Mouse (Mus musculus) intestine, embryonic 16.5 days (tissue): ENCODE data around the gene Slc29a3. TPM values are rescaled to one million over a fixed set of nuclear protein-coding genes. Genes with fewer than 3 reads are reported as not detected.

ENCODE experiments used
- ATAC-seq: fragments of 200-750 bp; cut with Nextera tagmentation; 2 replicates; pipeline ENCODE4 v1.8.0; 2017; ENCODE audit warnings: moderate TSS enrichment, moderate library complexity
- H3K27ac ChIP-seq: fragments of 300-500 bp; sonication (generic); 2 replicates; pipeline ENCODE4 v1.5.1; 2014; ENCODE audit warnings: mild to moderate bottlenecking, low read length
- H3K27me3 ChIP-seq: fragments of 300-500 bp; sonication (generic); replicated peaks from 2 replicates; pipeline ENCODE4 v1.6.1; 2014; ENCODE audit warnings: low read length, control low read depth, mixed read lengths; ENCODE audit not compliant: control insufficient read depth, insufficient read depth
- H3K36me3 ChIP-seq: fragments of 300-500 bp; sonication (generic); 2 replicates; pipeline ENCODE4 v1.6.1; 2014; ENCODE audit warnings: low read length, control low read depth; ENCODE audit not compliant: control insufficient read depth, insufficient read depth
- H3K4me1 ChIP-seq: fragments of 300-500 bp; sonication (generic); 2 replicates; pipeline ENCODE4 v1.6.1; 2014; ENCODE audit warnings: low read length, control low read depth, mixed read lengths; ENCODE audit not compliant: control insufficient read depth, insufficient read depth
- H3K4me2 ChIP-seq: fragments of 300-500 bp; sonication (generic); 2 replicates; pipeline ENCODE4 v1.6.1; 2014; ENCODE audit warnings: low read depth, low read length, control low read depth
- H3K4me3 ChIP-seq: fragments of 300-500 bp; sonication (generic); 2 replicates; pipeline ENCODE4 v1.5.1; 2014; ENCODE audit warnings: mild to moderate bottlenecking, low read length
- H3K9ac ChIP-seq: fragments of 300-500 bp; sonication (generic); 2 replicates; pipeline ENCODE4 v1.6.1; 2014; ENCODE audit warnings: low read depth, low read length
- H3K9me3 ChIP-seq: fragments of 300-500 bp; sonication (generic); 2 replicates; pipeline ENCODE4 v1.6.1; 2016; ENCODE audit warnings: low read length, control low read depth; ENCODE audit not compliant: control insufficient read depth
- WGBS: fragments of 180-500 bp; shearing (Covaris S2); extraction: QIAGEN DNeasy Blood & Tissue Kit; methylation state at CpG from one replicate; pipeline ENCODE4 v1.1.7; 2014; 5-methylcytosine and 5-hydroxymethylcytosine counted together
- polyA plus RNA-seq: library from polyadenylated mRNA; unstranded; fragments of >200 nt; fragmentation: Nextera tagmentation; extraction: Ambion mirVana; gene quantifications from 2 replicates; pipeline ENCODE4 v1.2.1, GENCODE M21; 2015

The Slc29a3 gene
- polyA plus RNA-seq, 1 experiment from 2014 or later: 8.2 TPM

GRCm38 (mm10) chr10:60774616-60775015 is 22.0 kb upstream of the Slc29a3 start:
- H3K36me3 ChIP-seq: no peaks in the 10 kb centered on the region
- WGBS: 93% methylated on average over 11 of the region's 13 CpGs
- H3K27me3 ChIP-seq: no peaks in the 10 kb centered on the region
- no peak overlapping the region for H3K27ac ChIP-seq
- no peak overlapping the region for H3K4me2 ChIP-seq
- no peaks in the 10 kb centered on the region for H3K9me3 ChIP-seq
- no peaks in the 10 kb centered on the region; the same call in 1 of the 2 replicates for H3K4me1 ChIP-seq
- ATAC-seq: no peak
- H3K9ac ChIP-seq: no peak overlapping the region
- H3K4me3 ChIP-seq: no peak overlapping the region

- Histone ChIP-seq H3K4me3 (no peak overlapping the region), H3K9ac (no peak overlapping the region), H3K27ac (no peak overlapping the region), H3K4me1 (peaks cover 7% of the 10 kb centered on the region; the same call in 1 of the 2 replicates), H3K36me3 (no peaks in the 10 kb centered on the region), H3K27me3 (no peaks in the 10 kb centered on the region), H3K9me3 (no peaks in the 10 kb centered on the region), H3K4me2 (no peak overlapping the region)
- 64% methylated on average over 4 of the region's 4 CpGs for WGBS
- no peak for ATAC-seq
Measured at GRCm38 (mm10) chr10:60770855-60771254, 18.3 kb upstream of the Slc29a3 start.

GRCm38 (mm10) chr10:60768614-60769013 is 16.0 kb upstream of the Slc29a3 start:
- Histone ChIP-seq H3K4me1 (peaks cover 7% of the 10 kb centered on the region; the same call in 1 of the 2 replicates), H3K27ac (peak overlapping the region; percentile 54), H3K4me2 (no peak overlapping the region), H3K9me3 (no peaks in the 10 kb centered on the region), H3K27me3 (no peaks in the 10 kb centered on the region), H3K9ac (no peak overlapping the region), H3K36me3 (no peaks in the 10 kb centered on the region), H3K4me3 (no peak overlapping the region)
- 70% methylated on average over 7 of the region's 7 CpGs for WGBS
- peak; percentile 71 for ATAC-seq

- Histone ChIP-seq H3K36me3 (no peaks in the 10 kb centered on the region), H3K9ac (no peak overlapping the region), H3K9me3 (no peaks in the 10 kb centered on the region), H3K4me3 (no peak overlapping the region), H3K27me3 (no peaks in the 10 kb centered on the region), H3K4me1 (peaks cover 7% of the 10 kb centered on the region; the same call in 1 of the 2 replicates), H3K4me2 (no peak overlapping the region), H3K27ac (peak overlapping the region; percentile 54)
- 71% methylated on average over 7 of the region's 7 CpGs for WGBS
- peak; percentile 92 for ATAC-seq
Measured at GRCm38 (mm10) chr10:60767400-60767799, 14.8 kb upstream of the Slc29a3 start.

GRCm38 (mm10) chr10:60762126-60762525 is 9.5 kb upstream of the Slc29a3 start:
- no peaks in the 10 kb centered on the region for H3K4me1 ChIP-seq
- H3K9me3 ChIP-seq: no peaks in the 10 kb centered on the region
- H3K9ac ChIP-seq: no peak overlapping the region
- 56% methylated on average over 1 of the region's 1 CpGs for WGBS
- H3K4me3 ChIP-seq: no peak overlapping the region
- H3K4me2 ChIP-seq: no peak overlapping the region
- no peak overlapping the region for H3K27ac ChIP-seq
- 0 out of 2 replicates have a peak, but pooled peaks have one; percentile 32 for ATAC-seq
- H3K27me3 ChIP-seq: no peaks in the 10 kb centered on the region
- H3K36me3 ChIP-seq: no peaks in the 10 kb centered on the region

GRCm38 (mm10) chr10:60760377-60760776 is 7.8 kb upstream of the Slc29a3 start:
- H3K4me3 ChIP-seq: no peak overlapping the region
- no peak overlapping the region for H3K9ac ChIP-seq
- H3K36me3 ChIP-seq: no peaks in the 10 kb centered on the region
- H3K4me1 ChIP-seq: no peaks in the 10 kb centered on the region
- H3K9me3 ChIP-seq: no peaks in the 10 kb centered on the region
- no peak overlapping the region for H3K27ac ChIP-seq
- 6% methylated on average over 14 of the region's 14 CpGs for WGBS
- ATAC-seq: peak; percentile 80
- H3K4me2 ChIP-seq: no peak overlapping the region
- H3K27me3 ChIP-seq: no peaks in the 10 kb centered on the region

- Histone ChIP-seq H3K9ac (no peak overlapping the region), H3K4me1 (peaks cover 5% of the 10 kb centered on the region), H3K4me3 (no peak overlapping the region), H3K9me3 (no peaks in the 10 kb centered on the region), H3K4me2 (no peak overlapping the region), H3K36me3 (no peaks in the 10 kb centered on the region), H3K27ac (no peak overlapping the region), H3K27me3 (no peaks in the 10 kb centered on the region)
- WGBS: 4% methylated on average over 7 of the region's 7 CpGs
- no peak for ATAC-seq
Measured at GRCm38 (mm10) chr10:60756992-60757391, 4.4 kb upstream of the Slc29a3 start.

GRCm38 (mm10) chr10:60756146-60756545 is 3.6 kb upstream of the Slc29a3 start:
- Histone ChIP-seq H3K36me3 (no peaks in the 10 kb centered on the region), H3K27me3 (no peaks in the 10 kb centered on the region), H3K27ac (no peak overlapping the region), H3K9ac (no peak overlapping the region), H3K9me3 (no peaks in the 10 kb centered on the region), H3K4me3 (no peak overlapping the region), H3K4me2 (no peak overlapping the region), H3K4me1 (peaks cover 13% of the 10 kb centered on the region)
- no peak for ATAC-seq

- Histone ChIP-seq H3K27ac (no peak overlapping the region), H3K9ac (no peak overlapping the region), H3K9me3 (no peaks in the 10 kb centered on the region), H3K27me3 (no peaks in the 10 kb centered on the region), H3K4me2 (no peak overlapping the region), H3K36me3 (no peaks in the 10 kb centered on the region), H3K4me3 (no peak overlapping the region), H3K4me1 (peaks cover 13% of the 10 kb centered on the region)
- ATAC-seq: no peak
- 78% methylated on average over 8 of the region's 8 CpGs for WGBS
Measured at GRCm38 (mm10) chr10:60753941-60754340, 1.3 kb upstream of the Slc29a3 start.

GRCm38 (mm10) chr10:60753261-60753660 is 667 bp upstream of the Slc29a3 start:
- Histone ChIP-seq H3K36me3 (no peaks in the 10 kb centered on the region), H3K4me2 (peak overlapping the region; percentile 90; the same call in 1 of the 2 replicates), H3K4me3 (no peak overlapping the region), H3K27ac (peak overlapping the region; percentile 62; the same call in 1 of the 2 replicates), H3K27me3 (no peaks in the 10 kb centered on the region), H3K9ac (peak overlapping the region; percentile 71), H3K4me1 (peaks cover 13% of the 10 kb centered on the region), H3K9me3 (no peaks in the 10 kb centered on the region)
- 73% methylated on average over 9 of the region's 9 CpGs for WGBS
- no peak for ATAC-seq
